Mouse (Mus musculus) pancreas, adult 10 weeks (tissue): ENCODE results near the gene Vmn1r194. TPM values are rescaled to one million over a fixed set of nuclear protein-coding genes. Genes with fewer than 3 reads are reported as not detected.

Source experiments
- polyA plus RNA-seq: library from polyadenylated mRNA; stranded (reverse); fragments of 350-450 nt; fragmentation: Illumina TruSeq; extraction: RNeasy Lipid Tissue Mini Kit (QIAGEN cat#74804); gene quantifications from one replicate; pipeline ENCODE4 v1.2.3, GENCODE M21; 2015; ENCODE audit warnings: low read depth, low replicate concordance; ENCODE audit not compliant: insufficient read depth

Gene Vmn1r194
- polyA plus RNA-seq, result not detected

GRCm38 (mm10) chr13:22243915-22244314 lies at the start of gene Vmn1r194:
Gene Vmn1r194 (plus strand): TSS chr13:22244215.

GRCm38 (mm10) chr13:22223060-22223459 lies 21.0 kb upstream of the Vmn1r194 start, which contains the start of gene Vmn1r193:
Gene Vmn1r193 (minus strand): TSS chr13:22223160.

GRCm38 (mm10) chr13:22270222-22270621 lies 26.2 kb downstream of the Vmn1r194 start, which contains the start of gene Vmn1r195:
Gene Vmn1r195 (plus strand): TSS chr13:22270522.

GRCm38 (mm10) chr13:22289620-22290019 lies 45.6 kb downstream of the Vmn1r194 start, which contains the start of gene Vmn1r196:
Gene Vmn1r196 (plus strand): TSS chr13:22289920.

Other genes starting within 250 kb of the Vmn1r194 start
- gene Prss16, start 234.5 kb upstream of the Vmn1r194 start, polyA plus RNA-seq, result 1.7 TPM
- gene Hist1h2ah, start 208.6 kb upstream of the Vmn1r194 start, polyA plus RNA-seq, result not detected
- gene Hist1h2bk, start 208.3 kb upstream of the Vmn1r194 start, polyA plus RNA-seq, result not detected
- gene Hist1h4i, start 202.9 kb upstream of the Vmn1r194 start, polyA plus RNA-seq, result 2.7 TPM
- not detected for gene Hist1h2ag, start 201.3 kb upstream of the Vmn1r194 start, polyA plus RNA-seq
- gene Hist1h2bj, start 201.0 kb upstream of the Vmn1r194 start, polyA plus RNA-seq, result not detected
- gene Vmn1r188, start 159.8 kb upstream of the Vmn1r194 start, polyA plus RNA-seq, result not detected
- not detected for gene Vmn1r189, start 138.4 kb upstream of the Vmn1r194 start, polyA plus RNA-seq
- gene Vmn1r191, start 60.2 kb upstream of the Vmn1r194 start, polyA plus RNA-seq, result not detected
- gene Vmn1r192, start 53.1 kb upstream of the Vmn1r194 start, polyA plus RNA-seq, result not detected
- gene Vmn1r193, start 21.1 kb upstream of the Vmn1r194 start, polyA plus RNA-seq, result not detected
- gene Vmn1r195, start 26.3 kb downstream of the Vmn1r194 start, polyA plus RNA-seq, result not detected
- not detected for gene Vmn1r196, start 45.7 kb downstream of the Vmn1r194 start, polyA plus RNA-seq
- gene Vmn1r197, start 80.4 kb downstream of the Vmn1r194 start, polyA plus RNA-seq, result not detected
- not detected for gene Vmn1r198, start 106.1 kb downstream of the Vmn1r194 start, polyA plus RNA-seq
- not detected for gene Vmn1r199, start 135.6 kb downstream of the Vmn1r194 start, polyA plus RNA-seq
- gene Vmn1r200, start 146.2 kb downstream of the Vmn1r194 start, polyA plus RNA-seq, result not detected
- gene Vmn1r201, start 227.7 kb downstream of the Vmn1r194 start, polyA plus RNA-seq, result not detected